Mouse (Mus musculus) CH12.LX (cell line): Measurements from ENCODE around the gene Plppr3. TPM values are rescaled to one million over a fixed set of nuclear protein-coding genes. Genes with fewer than 3 reads are reported as not detected.

Experiments
- DNase-seq: peaks from one replicate; pipeline ENCODE4 v3.0.0-alpha.2; 2013; ENCODE audit errors: extremely low read depth
- H3K27ac ChIP-seq: 2 replicates; pipeline ENCODE4 v1.5.1; 2012; ENCODE audit warnings: low read depth, mild to moderate bottlenecking, control low read depth, moderate library complexity; ENCODE audit not compliant: insufficient read depth
- H3K27me3 ChIP-seq: replicated peaks from 2 replicates; pipeline ENCODE3; 2012; ENCODE audit warnings: inconsistent platforms
- H3K36me3 ChIP-seq, 2 experiments: replicated peaks in 1 of 2; 2 replicates each; pipeline versions ENCODE3 to v1.6.1; 2012; ENCODE audit warnings: inconsistent platforms in 1 of 2, low read length in 1 of 2, mild to moderate bottlenecking in 1 of 2, mixed read lengths in 1 of 2, moderate library complexity in 1 of 2; ENCODE audit not compliant: control insufficient read depth in 1 of 2, insufficient read depth in 1 of 2
- H3K4me1 ChIP-seq, 2 experiments: 2 replicates each; pipeline ENCODE4 v1.6.1; 2012; ENCODE audit warnings: inconsistent platforms in 1 of 2, moderate library complexity in 1 of 2; ENCODE audit not compliant: insufficient read depth in 2 of 2, control insufficient read depth in 1 of 2
- H3K4me2 ChIP-seq: 2 replicates; pipeline ENCODE4 v1.6.1; 2012; ENCODE audit warnings: low read depth, mild to moderate bottlenecking, control low read depth; ENCODE audit not compliant: poor library complexity, insufficient read depth, severe bottlenecking
- H3K4me3 ChIP-seq, 3 experiments: fragments of 150-350 bp in 1 of 3; sonication (generic) in 1 of 3; replicated peaks in 1 of 3; 2 replicates each; pipeline versions ENCODE3 to v1.5.1; 2011 to 2012; ENCODE audit warnings: low read depth in 2 of 3, low read length in 2 of 3, mild to moderate bottlenecking in 2 of 3, moderate library complexity in 2 of 3, control low read depth in 1 of 3, improper control_type of control experiment in 1 of 3, inconsistent platforms in 1 of 3, mixed read lengths in 1 of 3; ENCODE audit not compliant: poor library complexity in 1 of 3
- H3K79me2 ChIP-seq: replicated peaks from 2 replicates; pipeline ENCODE4 v1.6.1; 2012; ENCODE audit warnings: mild to moderate bottlenecking, moderate library complexity; ENCODE audit not compliant: control insufficient read depth, poor library complexity, insufficient read depth, severe bottlenecking; ENCODE audit errors: extremely low read depth
- H3K9ac ChIP-seq: 2 replicates; pipeline ENCODE4 v1.6.1; 2012; ENCODE audit warnings: low read depth, mild to moderate bottlenecking, control low read depth, moderate library complexity; ENCODE audit not compliant: insufficient read depth
- H3K9me3 ChIP-seq: replicated peaks from 2 replicates; pipeline ENCODE3; 2012; ENCODE audit warnings: low read length, inconsistent platforms, mixed read lengths
- BHLHE40 ChIP-seq: IDR thresholded peaks from 2 replicates; pipeline ENCODE4 v1.6.1; 2011; ENCODE audit warnings: mild to moderate bottlenecking, low read depth, low read length, improper control_type of control experiment
- CHD1 ChIP-seq: IDR thresholded peaks from 2 replicates; pipeline ENCODE4 v1.6.1; 2012; ENCODE audit warnings: low read depth, low read length, improper control_type of control experiment, inconsistent platforms
- CHD2 ChIP-seq: IDR thresholded peaks from 2 replicates; pipeline ENCODE4 v1.6.1; 2011; ENCODE audit warnings: low read length, improper control_type of control experiment
- E2F4 ChIP-seq: IDR thresholded peaks from 2 replicates; pipeline ENCODE4 v1.6.1; 2011; ENCODE audit warnings: low read depth, low read length, improper control_type of control experiment; ENCODE audit not compliant: insufficient replicate concordance
- EP300 ChIP-seq: IDR thresholded peaks from 2 replicates; pipeline ENCODE4 v1.6.1; 2011; ENCODE audit warnings: low read length, improper control_type of control experiment
- ETS1 ChIP-seq: conservative IDR thresholded peaks from 2 replicates; pipeline ENCODE4 v1.6.1; 2012; ENCODE audit warnings: low read depth, mild to moderate bottlenecking, inconsistent platforms, low read length, improper control_type of control experiment, moderate library complexity
- HCFC1 ChIP-seq: IDR thresholded peaks from 2 replicates; pipeline ENCODE4 v1.6.1; 2012; ENCODE audit warnings: low read depth, mild to moderate bottlenecking, inconsistent platforms, low read length, improper control_type of control experiment
- JUND ChIP-seq: conservative IDR thresholded peaks from 2 replicates; pipeline ENCODE4 v1.6.1; 2011; ENCODE audit warnings: low read depth, low read length, improper control_type of control experiment
- MAX ChIP-seq: IDR thresholded peaks from 2 replicates; pipeline ENCODE4 v1.6.1; 2011; ENCODE audit warnings: low read length, improper control_type of control experiment
- MAZ ChIP-seq: IDR thresholded peaks from 2 replicates; pipeline ENCODE4 v1.6.1; 2012; ENCODE audit warnings: low read depth, mild to moderate bottlenecking, inconsistent platforms, low read length, improper control_type of control experiment, moderate library complexity
- MEF2A ChIP-seq: IDR thresholded peaks from 2 replicates; pipeline ENCODE4 v1.6.1; 2014; ENCODE audit warnings: low read depth, mild to moderate bottlenecking, inconsistent platforms, low read length, improper control_type of control experiment, borderline replicate concordance
- MXI1 ChIP-seq: IDR thresholded peaks from 2 replicates; pipeline ENCODE4 v1.6.1; 2011; ENCODE audit warnings: mild to moderate bottlenecking, low read depth, low read length, improper control_type of control experiment
- MYC ChIP-seq: IDR thresholded peaks from 2 replicates; pipeline ENCODE4 v1.6.1; 2011; ENCODE audit warnings: low read depth, mild to moderate bottlenecking, improper control_type of control experiment, low read length
- NELFE ChIP-seq: IDR thresholded peaks from 2 replicates; pipeline ENCODE4 v1.6.1; 2011; ENCODE audit warnings: low read depth, low read length, improper control_type of control experiment
- PAX5 ChIP-seq: IDR thresholded peaks from 2 replicates; pipeline ENCODE4 v1.6.1; 2012; ENCODE audit warnings: low read length, inconsistent platforms, mixed read lengths
- POLR2A ChIP-seq: IDR thresholded peaks from 2 replicates; pipeline ENCODE4 v1.6.1; 2011; ENCODE audit warnings: low read depth, mild to moderate bottlenecking, improper control_type of control experiment, low read length
- POLR2AphosphoS2 ChIP-seq: IDR thresholded peaks from 2 replicates; pipeline ENCODE4 v1.6.1; 2011; ENCODE audit warnings: low read depth, low read length, improper control_type of control experiment
- RCOR1 ChIP-seq: conservative IDR thresholded peaks from 2 replicates; pipeline ENCODE4 v1.6.1; 2012; ENCODE audit warnings: low read depth, mild to moderate bottlenecking, inconsistent platforms, low read length, improper control_type of control experiment
- SIN3A ChIP-seq: IDR thresholded peaks from 2 replicates; pipeline ENCODE4 v1.6.1; 2012; ENCODE audit warnings: low read length, improper control_type of control experiment, inconsistent platforms
- SMC3 ChIP-seq: IDR thresholded peaks from 2 replicates; pipeline ENCODE4 v1.6.1; 2011; ENCODE audit warnings: low read depth, low read length, improper control_type of control experiment
- TBP ChIP-seq: conservative IDR thresholded peaks from 2 replicates; pipeline ENCODE4 v1.6.1; 2011; ENCODE audit warnings: low read depth, low read length, improper control_type of control experiment
- UBTF ChIP-seq: IDR thresholded peaks from 2 replicates; pipeline ENCODE4 v1.6.1; 2012; ENCODE audit warnings: low read depth, mild to moderate bottlenecking, inconsistent platforms, low read length, improper control_type of control experiment, moderate library complexity
- USF1 ChIP-seq: IDR thresholded peaks from 2 replicates; pipeline ENCODE4 v1.6.1; 2014; ENCODE audit warnings: low read depth, mild to moderate bottlenecking, inconsistent platforms, low read length, improper control_type of control experiment
- USF2 ChIP-seq: conservative IDR thresholded peaks from 2 replicates; pipeline ENCODE4 v1.6.1; 2011; ENCODE audit warnings: low read depth, low read length, improper control_type of control experiment
- ZKSCAN1 ChIP-seq: IDR thresholded peaks from 2 replicates; pipeline ENCODE4 v1.6.1; 2012; ENCODE audit warnings: low read depth, inconsistent platforms, low read length, improper control_type of control experiment, borderline replicate concordance
- ZMIZ1 ChIP-seq: IDR thresholded peaks from 2 replicates; pipeline ENCODE4 v1.6.1; 2012; ENCODE audit warnings: low read depth, mild to moderate bottlenecking, inconsistent platforms, low read length, improper control_type of control experiment
- ZNF384 ChIP-seq: IDR thresholded peaks from 2 replicates; pipeline ENCODE4 v1.6.1; 2012; ENCODE audit warnings: low read depth, low read length, improper control_type of control experiment, inconsistent platforms
- dilution Hi-C: fragments of 300-500 bp; cut with MboI; formaldehyde crosslinking; loops from 2 replicates; pipeline ENCODE4 v1.14.3; 2020; ENCODE audit warnings: low sequenced_read_pairs; ENCODE audit not compliant: extremely low pct_unique_long_range_greater_than_20kb, extremely low pct_ligation_motif_present
- in situ Hi-C: fragments of 300-500 bp; cut with MboI; formaldehyde crosslinking; loops from 3 replicates; pipeline ENCODE4 v1.14.3; 2019; ENCODE audit warnings: low sequenced_read_pairs, low pct_ligation_motif_present, low pct_unique_long_range_greater_than_20kb, mixed read lengths
- polyA plus RNA-seq: library from polyadenylated mRNA; unstranded; fragments of >175 nt; gene quantifications from 2 replicates; pipeline ENCODE4 v1.2.1, GENCODE M21; 2012; ENCODE audit warnings: low read depth; ENCODE audit not compliant: insufficient read length
- total RNA-seq, 2 experiments: library from RNA; depleted of rRNA; stranded (reverse); fragments of 300-350 nt in 1 of 2; fragments of >200 nt in 1 of 2; gene quantifications; 2 replicates each; pipeline ENCODE4 v1.2.3; 2012 to 2014

The Plppr3 gene
- total and polyA plus RNA-seq, 3 experiments: 0.47 to 3.4 TPM; not detected in 1

DNA sequence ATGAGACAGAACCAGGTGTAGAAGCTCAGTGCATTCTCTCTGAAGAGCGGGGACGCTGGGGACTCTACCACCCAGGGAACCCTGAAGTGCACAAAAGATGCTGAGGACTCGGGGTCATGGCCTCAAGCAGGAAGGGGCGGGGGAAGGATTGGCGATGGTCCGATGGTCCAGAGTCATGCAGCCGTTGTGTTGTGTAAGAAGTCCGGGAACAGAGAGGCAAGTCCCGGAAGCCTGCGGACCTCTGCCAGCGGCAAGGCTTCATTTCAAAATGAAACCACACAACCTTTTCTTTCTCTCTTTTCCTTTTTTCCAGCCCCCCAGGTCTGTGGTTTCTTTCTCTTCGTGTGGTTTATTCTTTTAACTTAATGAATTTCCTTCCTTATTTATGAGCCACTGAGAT is 3.3 kb upstream of the Plppr3 start:
- no peaks in the 10 kb centered on the region for H3K9me3 ChIP-seq
- no peaks in the 10 kb centered on the region for H3K27me3 ChIP-seq
- no peak overlapping the region for H3K27ac ChIP-seq
- in situ Hi-C loops (no loop called here), dilution Hi-C loops (no loop called here)
- no peak for DNase-seq
- peak overlapping the region; percentile 8; the same call in 1 of the 2 replicates for H3K4me2 ChIP-seq
- no peak overlapping the region for H3K4me3 ChIP-seq
- H3K79me2 ChIP-seq: no peaks in the 10 kb centered on the region
- no peak overlapping the region for H3K9ac ChIP-seq
- TF ChIP-seq USF1: no peak
- TF ChIP-seq JUND: no peak
- TF ChIP-seq SMC3: no peak
- no peak for TF ChIP-seq MAZ
- TF ChIP-seq SIN3A: no peak
- no peak for TF ChIP-seq HCFC1
- no peak for TF ChIP-seq POLR2A
- no peak for TF ChIP-seq ZNF384
- no peak for TF ChIP-seq MEF2A
- no peak for TF ChIP-seq MAX
- no peak for TF ChIP-seq POLR2AphosphoS2
- TF ChIP-seq TBP: no peak
- no peak for TF ChIP-seq PAX5
- no peak for TF ChIP-seq ZMIZ1
- TF ChIP-seq E2F4: no peak
- no peak for TF ChIP-seq BHLHE40
- no peak for TF ChIP-seq ETS1
- TF ChIP-seq CHD1: no peak
- no peak for TF ChIP-seq RCOR1
- no peak for TF ChIP-seq MYC
- H3K36me3 ChIP-seq: no peaks in the 10 kb centered on the region
- H3K4me1 ChIP-seq: peaks cover 20 to 39% of the 10 kb centered on the region in 2 experiments

DNA sequence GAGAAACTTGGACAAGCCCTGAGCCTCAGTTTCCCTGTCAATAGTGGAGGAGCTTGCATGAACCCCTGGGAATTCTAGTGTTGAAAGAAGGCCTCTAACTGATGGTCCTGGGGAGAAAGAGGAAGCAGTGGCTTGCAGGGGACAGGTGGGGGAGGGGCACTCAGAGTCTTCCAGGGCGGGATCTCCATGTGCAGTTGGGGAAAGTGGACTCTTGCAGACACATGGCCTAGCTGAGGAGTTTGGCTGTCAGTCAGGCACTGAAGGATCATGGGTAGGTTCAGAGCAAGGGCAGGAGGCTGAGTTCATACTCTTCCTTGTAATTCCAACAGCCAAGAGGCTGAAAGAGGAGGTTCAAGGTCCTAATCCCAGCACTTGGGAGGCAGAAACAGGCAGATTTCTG is 2.7 kb upstream of the Plppr3 start:
- H3K27ac ChIP-seq: no peak overlapping the region
- dilution Hi-C loops: no loop called here
- H3K4me2 ChIP-seq: no peak overlapping the region; the same call in 1 of the 2 replicates

More for the DNA sequence above, 2.7 kb upstream of the Plppr3 start:
- in situ Hi-C loops: no loop called here
- Histone ChIP-seq H3K4me1 (peaks cover 20 to 40% of the 10 kb centered on the region in 2 experiments), H3K9ac (no peak overlapping the region), H3K36me3 (no peaks in the 10 kb centered on the region), H3K27me3 (no peaks in the 10 kb centered on the region), H3K9me3 (no peaks in the 10 kb centered on the region), H3K4me3 (no peak overlapping the region), H3K79me2 (no peaks in the 10 kb centered on the region)
- 0 out of 2 replicates have a peak, but pooled peaks have one; percentile 28 for TF ChIP-seq MXI1
- TF ChIP-seq CHD2: peak; percentile 63
- no peak for TF ChIP-seq ZKSCAN1
- no peak for TF ChIP-seq NELFE
- no peak for TF ChIP-seq EP300
- no peak for TF ChIP-seq E2F4
- no peak for TF ChIP-seq POLR2A
- no peak for TF ChIP-seq USF2
- no peak for TF ChIP-seq MAZ
- no peak for TF ChIP-seq UBTF
- TF ChIP-seq MAX: peak; percentile 46; the same call in 1 of the 2 replicates
- DNase-seq: peak; percentile 43
